Mouse (Mus musculus) pancreas, adult 10 weeks (tissue): ENCODE results near the gene Rapsn. TPM values are rescaled to one million over a fixed set of nuclear protein-coding genes. Genes with fewer than 3 reads are reported as not detected.

Experiments
- polyA plus RNA-seq: library from polyadenylated mRNA; stranded (reverse); fragments of 350-450 nt; fragmentation: Illumina TruSeq; extraction: RNeasy Lipid Tissue Mini Kit (QIAGEN cat#74804); gene quantifications from one replicate; pipeline ENCODE4 v1.2.3, GENCODE M21; 2015; ENCODE audit warnings: low read depth, low replicate concordance; ENCODE audit not compliant: insufficient read depth

Rapsn gene
- polyA plus RNA-seq, result not detected

GRCm38 (mm10) chr2:91035385-91035784 is at the start of gene Rapsn:
Gene Rapsn, plus strand, starts transcription at chr2:91035620.

GRCm38 (mm10) chr2:91053934-91054382 is 18.5 kb downstream of the Rapsn start, which contains the start of gene Psmc3:
Gene Psmc3, plus strand, starts transcription at chr2:91054009.

GRCm38 (mm10) chr2:91070076-91070800 is 34.8 kb downstream of the Rapsn start, which contains the start of gene Slc39a13:
Gene Slc39a13, minus strand, starts transcription at chr2:91070417.

GRCm38 (mm10) chr2:91081775-91082695 is 46.6 kb downstream of the Rapsn start, which contains the start of gene Spi1:
Gene Spi1, plus strand, starts transcription at chr2:91082390.

Other genes with a start within 250 kb of the Rapsn start
- 23.2 TPM for gene Mtch2, start 188.5 kb upstream of the Rapsn start, polyA plus RNA-seq
- gene C1qtnf4, start 149.8 kb upstream of the Rapsn start, polyA plus RNA-seq, result 0.66 TPM
- 2.6 TPM for gene Kbtbd4, start 130.9 kb upstream of the Rapsn start, polyA plus RNA-seq
- gene Ndufs3, start 130.8 kb upstream of the Rapsn start, polyA plus RNA-seq, result 43.7 TPM
- gene Celf1, start 95.2 kb upstream of the Rapsn start, polyA plus RNA-seq, result 10.2 TPM
- gene Psmc3, start 18.4 kb downstream of the Rapsn start, polyA plus RNA-seq, result 33.6 TPM
- gene Slc39a13, start 34.8 kb downstream of the Rapsn start, polyA plus RNA-seq, result 20.6 TPM
- gene Spi1, start 46.8 kb downstream of the Rapsn start, polyA plus RNA-seq, result 1.9 TPM
- not detected for gene Mybpc3, start 82.5 kb downstream of the Rapsn start, polyA plus RNA-seq
- 16.6 TPM for gene Madd, start 148.2 kb downstream of the Rapsn start, polyA plus RNA-seq
- 8.1 TPM for gene Nr1h3, start 167.2 kb downstream of the Rapsn start, polyA plus RNA-seq
- gene Acp2, start 167.3 kb downstream of the Rapsn start, polyA plus RNA-seq, result 6.4 TPM
- gene Ddb2, start 201.4 kb downstream of the Rapsn start, polyA plus RNA-seq, result 7.0 TPM
- gene Pacsin3, start 220.3 kb downstream of the Rapsn start, polyA plus RNA-seq, result 9.1 TPM
- gene Arfgap2, start 229.4 kb downstream of the Rapsn start, polyA plus RNA-seq, result 21.6 TPM